Mouse (Mus musculus): ENCODE measurements at regions not wholly inside any gene's neighbourhood (a gene's known extent, or its start where the extent isn't known, plus 50 kb on each side); places are given as distances from the start of the nearest gene placed in this dataset.

DNA sequence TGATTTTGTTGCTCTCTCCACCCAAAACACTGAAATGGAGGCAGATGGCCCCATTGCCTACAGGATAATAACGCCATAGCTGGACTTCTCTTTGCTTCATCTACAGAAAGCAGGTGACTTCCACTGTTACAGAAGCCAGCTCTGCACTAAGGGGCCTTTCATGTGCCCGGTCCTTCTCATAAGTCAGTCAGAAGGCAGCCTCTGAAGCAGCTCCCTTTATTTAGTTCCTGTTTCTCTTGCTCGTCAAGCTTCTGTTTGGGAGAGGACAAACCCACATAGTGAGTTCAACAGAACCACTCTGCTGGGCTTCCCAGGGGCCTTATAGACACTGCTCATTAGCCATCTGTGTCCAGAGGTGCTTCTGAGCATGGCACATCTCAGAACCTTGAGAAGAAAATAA is 205.1 kb upstream of the Hhip start:
- DNase-seq: no peak

DNA sequence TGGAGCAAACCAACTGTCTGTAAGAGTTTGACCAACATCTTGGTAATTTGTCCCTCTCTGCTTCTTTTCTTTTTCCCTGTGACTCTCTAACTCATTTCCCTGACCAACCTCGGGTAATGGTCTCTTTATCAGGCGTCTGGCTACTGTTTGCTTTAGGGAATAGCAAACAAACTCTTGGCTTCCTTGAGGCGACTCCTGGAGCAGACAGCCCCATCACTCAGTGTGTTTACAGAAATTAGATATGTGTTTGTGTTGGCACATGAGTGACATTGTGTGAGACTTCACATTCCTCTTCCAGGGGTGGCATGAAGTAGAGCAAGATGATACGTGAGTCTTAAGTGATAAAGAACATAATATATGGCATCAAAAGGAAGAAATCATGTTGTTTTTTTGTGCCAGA is 195.7 kb upstream of the Hhip start:
- no peak for DNase-seq

DNA sequence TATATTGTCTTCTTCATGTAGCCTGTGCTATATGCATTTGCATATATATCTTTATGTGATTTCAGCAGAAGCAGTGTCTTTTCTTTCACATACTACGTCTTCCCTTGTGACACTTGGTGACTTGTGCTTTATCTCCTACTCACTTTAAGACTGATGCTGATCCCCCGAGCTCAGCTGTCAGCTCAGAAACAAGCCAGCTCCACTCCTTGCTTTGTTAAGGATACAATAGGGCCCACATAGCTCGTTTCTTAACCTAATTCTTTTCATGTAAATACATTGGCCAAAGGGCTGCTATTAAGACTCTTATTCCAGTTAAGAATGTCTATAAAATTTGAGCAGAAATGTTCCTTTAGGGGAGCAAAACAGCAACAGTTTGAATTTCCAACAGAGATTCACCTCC is 193.8 kb upstream of the Hhip start:
- no peak for DNase-seq

DNA sequence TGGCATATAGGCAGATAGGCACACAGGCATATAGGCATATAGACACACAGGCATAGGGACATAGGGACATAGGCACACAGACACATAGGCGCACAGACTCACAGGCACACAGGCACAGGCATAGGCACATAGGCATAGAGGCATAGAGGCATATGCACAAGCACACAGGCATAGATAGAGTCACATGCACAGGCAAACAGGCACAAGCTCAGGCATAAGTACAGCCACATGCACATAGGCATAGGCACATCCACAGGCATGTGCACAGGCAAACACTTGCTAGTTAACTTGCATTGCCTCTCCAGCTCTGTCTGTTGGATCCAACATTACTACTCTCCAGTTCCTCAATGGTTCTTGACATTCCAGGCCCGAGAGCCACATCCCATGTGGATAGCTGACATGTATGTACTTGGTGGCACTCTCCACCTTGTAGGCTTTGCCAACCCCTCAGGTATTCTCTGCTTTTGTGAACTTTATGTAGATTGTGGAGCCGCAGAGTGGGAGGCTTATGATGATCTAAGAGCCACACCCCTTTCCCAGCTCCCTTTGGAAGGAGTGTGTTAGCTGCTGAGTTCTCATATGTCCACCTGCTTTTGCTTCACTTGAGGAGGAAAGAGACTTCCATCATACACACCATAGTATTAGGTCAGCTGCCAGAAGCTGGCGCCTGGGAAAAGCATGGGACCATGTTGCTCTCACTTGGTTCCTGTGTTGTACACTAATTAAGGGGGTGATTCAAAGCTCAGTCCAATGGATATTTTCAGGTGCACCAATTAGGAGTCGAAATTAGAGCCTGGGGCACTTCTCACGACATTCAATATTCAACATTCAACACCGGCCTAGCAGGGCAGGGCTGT is 192.7 kb upstream of the Hhip start:
- no peak for DNase-seq

DNA sequence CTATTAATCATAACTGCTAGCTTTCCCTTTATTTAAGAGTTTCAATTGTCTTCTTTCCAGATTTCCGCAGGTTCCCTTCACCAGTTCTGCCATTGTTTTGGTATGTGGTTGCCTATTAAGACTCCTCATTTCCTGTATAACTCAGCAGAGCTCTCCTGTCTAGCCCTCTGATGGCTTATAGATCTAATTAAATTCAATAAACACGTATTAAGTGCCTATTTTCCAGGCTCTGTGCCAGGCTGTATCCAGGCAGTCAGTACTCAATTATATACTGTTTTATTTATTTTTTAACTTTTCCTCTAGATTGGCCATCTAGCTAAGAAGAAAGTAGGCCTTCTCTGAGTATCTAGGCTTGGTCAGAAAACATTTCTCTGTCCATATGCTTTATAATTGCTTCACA is 192.0 kb upstream of the Hhip start:
- no peak for DNase-seq

DNA sequence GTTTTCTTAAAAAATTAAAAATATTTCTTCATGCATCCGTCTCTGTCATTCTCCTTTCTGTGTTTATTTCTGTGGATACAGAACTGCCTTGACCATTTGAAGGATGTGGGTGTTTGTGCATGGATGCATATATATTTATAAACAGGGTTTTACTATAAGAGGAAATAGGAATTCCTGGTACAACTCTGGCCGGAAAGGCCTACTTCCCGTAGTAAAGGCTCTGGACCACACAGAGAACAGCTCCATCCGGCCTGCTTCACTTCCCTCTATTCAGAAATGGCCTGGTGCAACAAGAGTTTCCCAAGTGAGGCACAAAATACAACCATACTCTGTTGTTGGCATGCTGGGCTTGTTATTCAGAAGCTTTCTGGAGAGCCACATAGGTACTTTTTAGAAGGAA is 182.1 kb upstream of the Hhip start:
- no peak for DNase-seq

DNA sequence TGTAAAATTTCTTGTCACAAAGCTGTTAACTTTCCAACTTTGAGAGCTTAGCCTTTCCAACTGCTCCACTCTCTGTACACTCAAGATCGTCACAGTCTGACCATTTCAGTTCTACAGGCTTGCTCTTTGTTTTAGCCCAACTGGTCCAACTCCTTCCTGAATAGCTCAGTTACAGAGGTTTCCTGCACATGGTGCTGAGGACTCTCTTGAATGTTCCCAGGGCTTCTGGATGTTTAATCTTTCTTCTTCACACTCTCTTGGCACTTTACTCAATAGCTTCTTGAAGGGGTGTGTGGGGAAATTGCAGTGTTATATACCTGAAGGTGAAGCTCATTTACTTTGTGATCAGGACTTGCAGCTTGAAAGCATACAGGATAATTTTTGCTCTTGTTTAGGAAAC is 152.6 kb upstream of the Hhip start:
- DNase-seq: no peak

DNA sequence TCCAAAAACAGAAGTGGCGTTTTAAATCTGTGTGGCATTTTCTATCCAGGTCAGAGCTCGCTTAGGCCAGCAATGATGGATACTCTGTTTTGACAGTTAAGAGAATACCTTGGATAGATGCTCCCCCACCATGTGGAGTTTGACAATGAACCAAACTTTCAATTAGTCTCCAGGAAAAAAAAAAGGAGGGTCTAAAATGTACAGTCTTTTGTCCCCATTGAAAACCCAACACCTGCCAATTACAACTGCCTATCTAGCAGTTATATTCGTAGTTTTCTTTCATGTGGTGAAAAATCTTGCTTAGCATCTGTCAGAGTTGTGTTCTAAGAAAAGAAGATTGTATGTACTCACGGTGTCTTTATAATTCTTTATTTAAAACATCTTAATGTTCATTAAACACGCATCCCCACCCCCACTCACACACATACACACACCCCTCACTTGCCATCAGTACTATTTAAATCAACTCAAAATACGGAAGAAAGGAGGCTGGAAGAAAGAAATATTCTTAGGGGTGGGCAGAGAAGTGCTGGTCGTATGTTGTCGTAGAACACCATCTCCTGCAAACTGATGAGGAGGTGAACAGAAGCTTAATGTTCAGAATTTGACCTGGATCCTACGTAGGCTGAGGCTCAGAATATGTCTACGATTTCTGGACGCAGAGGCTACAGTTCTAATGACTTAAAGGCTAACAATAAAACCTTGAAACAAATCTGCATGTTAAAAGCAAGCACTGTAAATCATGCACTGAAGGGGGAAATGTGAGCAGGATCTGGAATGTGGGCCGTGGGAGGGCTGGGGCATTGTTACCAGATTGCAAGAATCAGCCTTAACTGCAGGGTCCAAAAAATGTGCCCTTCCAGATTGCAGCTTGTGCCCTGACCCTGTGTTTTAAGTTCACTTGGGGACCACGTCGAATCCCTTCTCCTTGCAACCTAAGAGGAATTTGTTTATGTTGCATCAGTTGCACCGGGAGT is 147.2 kb upstream of the Hhip start:
- no peak for DNase-seq

DNA sequence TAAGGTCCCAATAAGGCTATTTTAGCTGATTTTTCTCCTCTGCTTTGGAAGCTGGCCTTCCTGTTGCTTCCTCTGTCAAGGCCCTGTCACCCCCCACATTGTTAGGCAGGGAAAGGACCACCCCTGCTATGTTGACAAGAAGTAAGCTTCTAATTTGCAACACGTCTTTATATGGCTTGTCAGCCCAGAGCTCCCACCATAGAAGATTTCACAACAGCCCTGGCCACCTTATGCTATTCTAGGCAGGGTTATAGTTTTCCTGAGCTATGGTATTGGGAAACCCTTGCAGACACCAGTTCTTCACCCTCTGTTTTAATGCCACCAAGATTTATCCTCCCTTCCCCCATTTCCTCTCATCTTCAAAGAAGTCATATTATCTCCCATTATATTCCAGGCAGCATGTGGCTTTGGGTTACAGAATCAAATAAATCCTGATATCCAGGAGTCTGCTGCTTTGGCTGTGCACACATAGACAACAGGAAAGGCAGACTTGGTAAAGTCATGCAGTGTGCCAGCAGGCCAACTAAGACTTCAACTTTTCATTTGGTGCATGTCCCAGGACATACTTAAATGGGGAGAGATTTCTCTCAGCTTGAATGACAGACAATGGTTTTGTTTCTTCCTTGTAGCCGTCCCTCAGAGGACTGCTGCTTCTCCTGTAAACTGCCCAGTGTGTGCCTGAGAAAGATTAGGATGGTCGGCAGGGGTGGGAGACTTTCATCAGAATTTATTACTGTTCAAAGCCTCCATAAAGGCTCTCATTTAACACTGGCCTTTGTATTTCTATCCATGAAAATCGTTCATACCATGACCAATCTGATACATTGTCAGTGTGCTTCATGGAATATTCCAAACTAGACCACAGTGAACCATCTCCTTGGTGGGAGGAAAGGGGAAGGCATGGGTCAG is 146.2 kb upstream of the Hhip start:
- no peak for DNase-seq

DNA sequence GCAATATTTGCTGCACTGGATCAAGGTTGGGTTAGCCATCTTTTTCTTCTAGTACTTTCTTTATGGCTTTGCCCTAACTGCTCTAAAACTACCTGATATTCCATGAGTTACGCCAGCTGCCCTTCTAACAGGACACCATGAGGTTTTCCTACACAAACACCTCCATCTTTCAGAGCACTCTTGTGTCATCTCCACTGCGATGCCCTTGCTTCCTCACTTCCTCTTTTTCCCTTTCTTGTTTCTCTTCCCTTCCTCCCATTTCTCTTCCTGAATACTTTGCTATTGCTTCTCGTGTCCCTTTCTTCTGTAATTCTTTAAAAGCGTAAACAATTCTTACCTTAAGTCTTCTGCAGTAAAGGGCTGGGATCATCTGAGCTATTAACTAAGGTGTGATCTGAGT is 139.9 kb upstream of the Hhip start:
- no peak for DNase-seq

DNA sequence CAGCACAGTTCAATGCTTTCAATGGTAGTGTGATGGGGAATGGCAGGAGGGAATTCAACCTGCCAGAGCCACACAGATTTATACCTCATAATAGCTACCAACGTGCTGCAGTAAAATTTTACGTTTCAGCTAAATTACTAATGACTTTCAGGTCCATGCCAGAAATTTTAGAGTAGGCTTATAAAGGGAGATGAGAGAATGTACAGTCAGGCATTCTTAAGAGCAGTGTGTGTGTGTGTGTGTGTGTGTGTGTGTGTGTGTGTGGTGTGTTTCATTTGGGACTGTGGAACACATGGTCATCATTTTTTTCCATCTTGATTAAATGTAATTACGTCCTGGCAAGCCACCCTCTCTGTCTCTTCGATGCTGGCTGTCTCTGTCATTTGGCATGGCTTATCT is 132.7 kb upstream of the Hhip start:
- no peak for DNase-seq

DNA sequence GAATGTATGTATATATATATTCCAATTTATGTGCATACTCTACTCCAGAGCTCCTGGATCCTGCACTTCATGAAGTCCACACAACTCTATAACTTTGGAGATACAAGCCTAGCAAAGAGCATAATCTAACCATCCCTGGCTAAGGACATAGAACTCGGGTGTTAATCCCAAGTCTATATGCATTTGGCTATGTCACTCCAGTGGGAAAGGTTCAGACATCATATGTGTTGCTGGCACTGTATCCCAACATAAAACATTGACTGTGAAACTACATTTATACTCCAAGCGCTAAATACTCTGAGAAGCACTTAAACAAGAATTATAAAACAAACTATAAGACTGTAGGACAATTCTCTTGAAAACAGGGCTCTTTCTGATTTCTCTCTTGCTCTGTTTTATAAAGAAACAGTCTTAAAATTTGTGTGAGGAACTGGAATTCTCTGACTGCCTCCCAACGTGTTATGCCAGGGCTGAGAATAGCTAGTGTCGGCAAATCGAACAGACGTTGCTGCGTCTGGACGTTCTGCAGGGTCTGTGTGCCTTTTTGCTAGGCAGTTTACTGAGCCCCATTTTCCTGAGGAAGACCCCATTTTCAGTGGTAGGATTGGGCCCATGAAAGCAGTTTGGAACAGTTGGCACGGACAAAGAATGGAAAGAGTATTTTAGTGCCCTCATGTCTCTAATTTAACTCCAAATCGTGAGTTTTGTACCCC is 132.1 kb upstream of the Hhip start:
- no peak for DNase-seq

DNA sequence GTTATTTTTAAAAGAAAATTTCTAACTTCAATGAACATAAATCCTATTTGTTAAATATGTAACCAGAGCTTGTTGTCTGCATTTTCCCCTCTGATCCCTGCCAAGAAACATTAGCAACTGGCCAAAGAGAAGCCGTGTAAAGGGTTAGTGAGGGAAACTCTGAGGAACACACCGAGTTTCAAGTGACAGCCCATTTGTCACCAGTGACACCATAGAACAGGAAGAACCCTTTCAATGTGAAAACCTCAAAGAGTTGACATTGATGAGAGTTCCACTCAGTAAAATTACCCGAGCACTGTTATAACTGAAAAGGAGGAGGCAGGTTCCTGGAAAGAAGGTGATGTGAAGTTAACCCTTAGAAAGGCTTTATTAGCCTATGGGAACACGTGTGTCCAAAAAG is 127.5 kb upstream of the Hhip start:
- DNase-seq: no peak

DNA sequence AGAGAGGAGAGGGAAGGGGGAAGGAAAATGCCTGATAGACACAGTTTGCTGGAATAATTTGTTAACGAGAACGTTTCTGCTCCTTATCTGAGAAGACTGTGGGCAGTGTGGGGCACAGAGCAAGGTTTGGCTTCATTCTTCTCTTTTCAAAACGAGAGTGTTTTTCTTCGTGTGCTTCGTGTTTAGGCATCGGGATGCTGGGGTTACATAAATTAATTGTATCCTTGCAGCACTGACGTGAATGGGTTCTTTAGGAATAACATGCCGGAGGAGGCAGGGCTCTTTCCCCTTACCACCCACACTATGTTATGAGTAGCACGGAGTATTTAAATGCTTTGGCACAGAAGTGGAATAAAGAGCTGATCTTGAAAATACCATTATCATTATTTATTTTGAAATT is 110.9 kb upstream of the Hhip start:
- no peak for DNase-seq

DNA sequence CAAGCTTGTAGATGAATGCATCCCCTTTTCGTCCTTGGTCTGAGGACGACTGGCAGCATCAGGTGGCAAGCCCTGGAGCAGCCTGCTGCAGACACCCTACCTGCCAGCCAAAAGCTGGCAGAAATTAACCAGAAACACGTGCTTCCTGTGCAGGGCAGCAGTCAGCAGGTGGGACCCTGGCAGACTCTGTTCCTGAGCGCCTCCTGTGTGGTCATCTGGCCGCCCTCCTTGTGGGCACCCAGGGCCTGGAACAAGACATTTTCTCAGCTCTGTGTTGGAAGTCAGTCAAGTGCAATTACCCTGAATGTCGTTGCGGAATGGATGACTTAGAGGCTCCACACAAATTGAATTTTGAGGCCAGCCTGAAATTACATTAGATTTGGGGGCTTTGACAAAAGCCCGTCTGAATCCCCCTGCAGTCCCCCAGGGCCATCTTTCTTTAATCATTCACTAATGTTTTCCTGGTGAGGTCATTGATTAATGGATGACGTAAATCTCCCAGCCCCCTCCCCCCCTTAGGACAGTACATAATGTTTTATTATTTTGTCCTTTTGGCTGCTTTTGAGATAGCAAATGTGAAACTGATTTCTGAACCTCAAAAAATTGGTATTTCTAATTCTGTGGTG is 91.8 kb upstream of the Hhip start:
- DNase-seq: no peak

DNA sequence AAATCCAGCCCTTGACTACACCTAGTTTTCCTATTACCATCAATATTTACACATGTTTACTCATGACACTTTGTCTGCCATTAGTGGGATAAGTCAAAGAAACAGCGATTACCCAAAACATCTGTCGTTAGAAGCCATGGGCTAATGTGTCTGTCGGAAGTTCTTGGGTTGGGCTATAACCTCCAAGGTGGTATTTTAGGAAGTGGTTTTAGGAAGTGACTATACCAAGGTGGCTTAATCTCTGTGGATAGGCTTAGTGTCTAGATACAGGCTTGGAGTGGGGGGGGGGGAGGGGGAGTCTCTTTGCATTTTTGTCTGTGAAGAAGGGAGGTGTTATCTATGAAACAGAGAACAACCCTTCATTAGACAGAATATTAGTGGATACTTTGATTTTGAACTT is 90.1 kb upstream of the Hhip start:
- DNase-seq: no peak

DNA sequence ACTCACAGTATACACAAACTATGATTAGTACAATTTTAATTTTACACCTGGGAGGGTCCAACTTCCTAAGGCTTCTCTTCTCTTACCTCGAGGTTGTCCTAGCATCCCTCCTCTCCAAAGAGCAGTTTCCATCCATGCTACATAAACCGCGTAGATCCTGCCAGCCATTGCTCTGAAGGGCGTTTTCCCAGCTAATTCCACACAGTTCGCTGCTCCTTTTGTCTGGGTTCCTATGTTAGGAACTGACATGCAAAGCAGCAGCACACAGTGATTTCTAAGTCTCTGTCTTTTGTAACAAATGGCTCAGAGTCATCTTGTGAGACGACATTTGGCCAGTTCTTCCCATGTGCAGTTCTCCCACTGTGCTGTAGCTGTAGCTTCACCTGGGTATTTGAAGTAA is 80.7 kb upstream of the Hhip start:
- DNase-seq: no peak

DNA sequence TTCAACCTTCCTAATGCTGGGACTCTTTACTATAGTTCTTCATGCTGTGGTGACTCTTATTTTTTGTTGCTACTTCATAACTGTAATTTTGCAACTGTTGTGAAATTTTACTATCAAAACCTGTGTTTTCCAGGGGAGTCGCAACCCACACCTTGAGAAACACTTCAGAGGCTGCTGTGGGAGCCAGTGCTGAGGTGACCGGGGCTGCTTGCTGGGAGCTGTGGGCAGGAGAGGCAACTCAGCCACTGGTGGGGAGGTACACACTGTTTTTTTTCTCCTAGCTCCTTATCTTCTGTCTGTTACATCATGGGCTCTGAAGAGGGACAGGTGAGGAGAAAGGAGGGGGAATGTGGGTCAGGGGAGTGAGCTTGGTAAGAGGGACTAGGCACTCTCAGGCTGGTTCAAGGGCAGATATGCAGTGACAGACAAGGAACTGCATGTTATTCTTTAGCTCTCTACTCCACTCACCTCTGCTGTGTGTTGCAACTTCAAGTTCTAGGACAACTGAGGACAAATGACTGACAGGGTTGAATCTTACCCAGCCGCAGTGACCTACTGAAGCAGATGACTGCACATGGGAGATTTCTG is 62.7 kb upstream of the Hhip start:
- DNase-seq: no peak

DNA sequence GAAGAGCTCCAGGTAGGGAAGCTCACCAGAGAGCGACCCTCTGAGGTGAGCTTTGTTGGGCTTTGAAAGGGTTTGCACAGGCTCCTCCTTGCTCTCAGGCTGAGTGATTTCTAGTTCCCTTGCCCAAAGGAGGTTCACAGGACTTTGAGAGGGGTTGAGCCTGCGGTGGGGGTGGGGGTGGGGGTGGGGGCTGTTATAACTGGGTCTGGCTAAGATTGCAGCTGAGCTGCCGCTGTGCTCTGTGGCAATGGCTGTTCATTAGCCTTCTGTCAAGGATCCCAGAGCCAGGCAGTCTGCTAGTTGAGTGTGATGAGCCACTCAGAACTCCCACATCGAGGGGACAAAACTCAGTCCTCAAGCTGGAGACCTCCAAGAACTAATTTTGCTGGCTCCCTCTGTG is 59.5 kb upstream of the Hhip start:
- no peak for DNase-seq
